Mouse (Mus musculus) kidney, postnatal 0 days (tissue): ENCODE data around the gene Gm2696. TPM values are rescaled to one million over a fixed set of nuclear protein-coding genes. Genes with fewer than 3 reads are reported as not detected.

ENCODE experiments used
- ATAC-seq: fragments of 200-750 bp; cut with Nextera tagmentation; replicated peaks from 2 replicates; pipeline ENCODE4 v1.8.0; 2017; ENCODE audit warnings: low read depth, moderate number of reproducible peaks, moderate TSS enrichment, moderate library complexity; ENCODE audit not compliant: low FRiP score
- DNase-seq: peaks from one replicate; pipeline ENCODE4 v3.0.0-alpha.2; 2016; ENCODE audit warnings: low spot score
- H3K27ac ChIP-seq: fragments of 300-500 bp; sonication (generic); 2 replicates; pipeline ENCODE4 v1.5.1; 2014; ENCODE audit warnings: mild to moderate bottlenecking
- H3K27me3 ChIP-seq: fragments of 300-500 bp; sonication (generic); 2 replicates; pipeline ENCODE4 v1.6.1; 2014; ENCODE audit warnings: low read length, mixed read lengths; ENCODE audit not compliant: insufficient read depth
- H3K36me3 ChIP-seq: fragments of 300-500 bp; sonication (generic); 2 replicates; pipeline ENCODE4 v1.6.1; 2014; ENCODE audit warnings: low read length, mixed read lengths; ENCODE audit not compliant: insufficient read depth
- H3K4me1 ChIP-seq: fragments of 300-500 bp; sonication (generic); replicated peaks from 2 replicates; pipeline ENCODE4 v1.6.1; 2014; ENCODE audit warnings: antibody characterized with exemption, low read length, mixed read lengths; ENCODE audit not compliant: insufficient read depth
- H3K4me2 ChIP-seq: fragments of 300-500 bp; sonication (generic); 2 replicates; pipeline ENCODE4 v1.6.1; 2014; ENCODE audit warnings: mild to moderate bottlenecking, low read length, moderate library complexity, mixed read lengths
- H3K4me3 ChIP-seq: fragments of 300-500 bp; sonication (generic); replicated peaks from 2 replicates; pipeline ENCODE4 v1.5.1; 2014; ENCODE audit warnings: low read depth, low read length
- H3K9ac ChIP-seq: fragments of 300-500 bp; sonication (generic); 2 replicates; pipeline ENCODE4 v1.6.1; 2014; ENCODE audit warnings: low read depth, low read length
- H3K9me3 ChIP-seq: fragments of 300-500 bp; sonication (generic); replicated peaks from 2 replicates; pipeline ENCODE4 v1.6.1; 2016; ENCODE audit warnings: low read length, inconsistent platforms, mixed read lengths
- CTCF ChIP-seq: IDR thresholded peaks from 2 replicates; pipeline ENCODE4 v1.5.1; 2016; ENCODE audit warnings: antibody characterized with exemption, low read depth, mild to moderate bottlenecking, moderate library complexity
- WGBS: fragments of 180-500 bp; shearing (Covaris S2); extraction: QIAGEN DNeasy Blood & Tissue Kit; methylation state at CpG from one replicate; pipeline ENCODE4 v1.1.7; 2014; 5-methylcytosine and 5-hydroxymethylcytosine counted together
- polyA plus RNA-seq: library from polyadenylated mRNA; unstranded; fragments of >200 nt; fragmentation: Nextera tagmentation; extraction: Ambion mirVana; gene quantifications from 2 replicates; pipeline ENCODE4 v1.2.1, GENCODE M21; 2015

Gene Gm2696
- polyA plus RNA-seq, 1 experiment from 2014 or later: not detected

- H3K9me3 ChIP-seq: no peaks in the 10 kb centered on the region
These were observed 50.3 kb downstream of the Gm2696 start for GRCm38 (mm10) chr10:77864762-77865143.

GRCm38 (mm10) chr10:77867546-77867945, 53.1 kb downstream of the Gm2696 start:
- Histone ChIP-seq H3K9me3 (no peaks in the 10 kb centered on the region), H3K27me3 (no peaks in the 10 kb centered on the region), H3K4me1 (no peaks in the 10 kb centered on the region), H3K4me3 (no peak overlapping the region), H3K36me3 (no peaks in the 10 kb centered on the region), H3K27ac (no peak overlapping the region), H3K9ac (no peak overlapping the region), H3K4me2 (no peak overlapping the region)
- no peak for ATAC-seq
- no peak for TF ChIP-seq CTCF
- peak; percentile 23 for DNase-seq
- WGBS: 6% methylated on average over 1 of the region's 1 CpGs

More at GRCm38 (mm10) chr10:77864762-77865143, 50.3 kb downstream of the Gm2696 start:
- TF ChIP-seq CTCF: no peak
- 0 out of 2 replicates have a peak overlapping the region, but pooled peaks have one; percentile 27 for H3K9ac ChIP-seq
- ATAC-seq (no peak), DNase-seq (no peak)
- H3K4me3 ChIP-seq: no peak overlapping the region
- 37% methylated on average over 11 of the region's 11 CpGs for WGBS
- no peaks in the 10 kb centered on the region for H3K27me3 ChIP-seq
- no peak overlapping the region for H3K27ac ChIP-seq
- H3K36me3 ChIP-seq: no peaks in the 10 kb centered on the region
- no peaks in the 10 kb centered on the region for H3K4me1 ChIP-seq
- peak overlapping the region; percentile 45 for H3K4me2 ChIP-seq

GRCm38 (mm10) chr10:77869651-77870050, 55.2 kb downstream of the Gm2696 start:
- Histone ChIP-seq H3K27ac (no peak overlapping the region), H3K4me2 (no peak overlapping the region), H3K36me3 (no peaks in the 10 kb centered on the region), H3K27me3 (no peaks in the 10 kb centered on the region), H3K4me3 (no peak overlapping the region), H3K4me1 (no peaks in the 10 kb centered on the region), H3K9me3 (no peaks in the 10 kb centered on the region), H3K9ac (no peak overlapping the region)
- TF ChIP-seq CTCF: no peak
- ATAC-seq: no peak
- DNase-seq: no peak
- 87% methylated on average over 7 of the region's 7 CpGs for WGBS

- Histone ChIP-seq H3K9ac (no peak overlapping the region), H3K27ac (no peak overlapping the region), H3K36me3 (no peaks in the 10 kb centered on the region), H3K27me3 (no peaks in the 10 kb centered on the region), H3K9me3 (no peaks in the 10 kb centered on the region), H3K4me2 (no peak overlapping the region), H3K4me1 (no peaks in the 10 kb centered on the region), H3K4me3 (no peak overlapping the region)
- ATAC-seq (no peak), DNase-seq (no peak)
- peak; percentile 55 for TF ChIP-seq CTCF
- WGBS: 62% methylated on average over 6 of the region's 6 CpGs
These were observed 64.5 kb downstream of the Gm2696 start for GRCm38 (mm10) chr10:77878985-77879384.

GRCm38 (mm10) chr10:77880305-77880704, 65.8 kb downstream of the Gm2696 start:
- H3K9ac ChIP-seq: no peak overlapping the region
- DNase-seq: no peak
- H3K36me3 ChIP-seq: no peaks in the 10 kb centered on the region
- no peaks in the 10 kb centered on the region for H3K27me3 ChIP-seq
- TF ChIP-seq CTCF: no peak
- WGBS: 76% methylated on average over 3 of the region's 3 CpGs
- no peaks in the 10 kb centered on the region for H3K4me1 ChIP-seq
- no peak overlapping the region for H3K4me2 ChIP-seq
- H3K9me3 ChIP-seq: no peaks in the 10 kb centered on the region
- no peak for ATAC-seq
- H3K4me3 ChIP-seq: no peak overlapping the region
- no peak overlapping the region for H3K27ac ChIP-seq

- no peak overlapping the region for H3K27ac ChIP-seq
- ATAC-seq (no peak), DNase-seq (no peak)
- 87% methylated on average over 5 of the region's 5 CpGs for WGBS
- H3K4me1 ChIP-seq: no peaks in the 10 kb centered on the region
- TF ChIP-seq CTCF: 0 out of 2 replicates have a peak, but pooled peaks have one; percentile 18
- no peak overlapping the region for H3K9ac ChIP-seq
- H3K27me3 ChIP-seq: no peaks in the 10 kb centered on the region
- no peaks in the 10 kb centered on the region for H3K36me3 ChIP-seq
- no peaks in the 10 kb centered on the region for H3K9me3 ChIP-seq
- no peak overlapping the region for H3K4me2 ChIP-seq
- no peak overlapping the region for H3K4me3 ChIP-seq
These were observed 68.1 kb downstream of the Gm2696 start for GRCm38 (mm10) chr10:77882553-77882952.

Other genes starting within 250 kb of the Gm2696 start
- 210 and 216 TPM in 2 replicates for gene Pttg1ip, start 233.0 kb upstream of the Gm2696 start, polyA plus RNA-seq
- 313 and 335 TPM in 2 replicates for gene Sumo3, start 208.6 kb upstream of the Gm2696 start, polyA plus RNA-seq
- 13.1 and 15.2 TPM in 2 replicates for gene Gm49325, start 208.5 kb upstream of the Gm2696 start, polyA plus RNA-seq
- gene Ube2g2, start 192.4 kb upstream of the Gm2696 start, polyA plus RNA-seq: 51.4 and 53.5 TPM in 2 replicates
- 0.41 and 0.43 TPM in 2 replicates for gene Tspear, start 128.1 kb upstream of the Gm2696 start, polyA plus RNA-seq
- gene Gm19402, start 123.9 kb upstream of the Gm2696 start, polyA plus RNA-seq: not detected in 2 replicates
- not detected in 2 replicates for gene Gm9508, start 117.4 kb upstream of the Gm2696 start, polyA plus RNA-seq
- not detected in 2 replicates for gene Gm10272, start 108.1 kb upstream of the Gm2696 start, polyA plus RNA-seq
- not detected in 2 replicates for gene Gm10024, start 103.2 kb upstream of the Gm2696 start, polyA plus RNA-seq
- gene Gm10142, start 98.9 kb upstream of the Gm2696 start, polyA plus RNA-seq: not detected in 2 replicates
- not detected in 2 replicates for gene Krtap12-1, start 94.1 kb upstream of the Gm2696 start, polyA plus RNA-seq
- gene Gm10100, start 88.2 kb upstream of the Gm2696 start, polyA plus RNA-seq: not detected in 2 replicates
- gene Gm18596, start 72.0 kb upstream of the Gm2696 start, polyA plus RNA-seq: not detected in 2 replicates
- gene Gm9736, start 63.3 kb upstream of the Gm2696 start, polyA plus RNA-seq: not detected in 2 replicates
- not detected in 2 replicates for gene Gm3233, start 55.0 kb upstream of the Gm2696 start, polyA plus RNA-seq
- gene Gm3238, start 43.4 kb upstream of the Gm2696 start, polyA plus RNA-seq: not detected in 2 replicates
- not detected in 2 replicates for gene Gm7138, start 37.7 kb upstream of the Gm2696 start, polyA plus RNA-seq
- gene Gm3250, start 32.1 kb upstream of the Gm2696 start, polyA plus RNA-seq: not detected in 2 replicates
- not detected in 2 replicates for gene Gm7137, start 26.5 kb upstream of the Gm2696 start, polyA plus RNA-seq
- gene Gm9639, start 19.6 kb upstream of the Gm2696 start, polyA plus RNA-seq: not detected in 2 replicates
- gene Gm19668, start 15.5 kb upstream of the Gm2696 start, polyA plus RNA-seq: not detected in 2 replicates
- not detected in 2 replicates for gene Gm9507, start 2.8 kb upstream of the Gm2696 start, polyA plus RNA-seq
- not detected in 2 replicates for gene Krtap10-4, start 12.4 kb downstream of the Gm2696 start, polyA plus RNA-seq
- not detected in 2 replicates for gene Krtap10-10, start 21.3 kb downstream of the Gm2696 start, polyA plus RNA-seq
- not detected in 2 replicates for gene Gm36176, start 32.1 kb downstream of the Gm2696 start, polyA plus RNA-seq
- not detected in 2 replicates for gene Gm10318, start 38.2 kb downstream of the Gm2696 start, polyA plus RNA-seq
- gene Gm3285, start 47.3 kb downstream of the Gm2696 start, polyA plus RNA-seq: not detected in 2 replicates
- gene Lrrc3, start 87.9 kb downstream of the Gm2696 start, polyA plus RNA-seq: 2.9 and 3.0 TPM in 2 replicates
- 0.20 and 0.40 TPM in 2 replicates for gene Trpm2, start 155.9 kb downstream of the Gm2696 start, polyA plus RNA-seq
- 29.8 and 32.0 TPM in 2 replicates for gene 1810043G02Rik, start 163.8 kb downstream of the Gm2696 start, polyA plus RNA-seq
- 78.8 and 86.6 TPM in 2 replicates for gene Pfkl, start 195.4 kb downstream of the Gm2696 start, polyA plus RNA-seq
- gene Dnmt3l, start 227.3 kb downstream of the Gm2696 start, polyA plus RNA-seq: 0.48 and 0.62 TPM in 2 replicates
- gene Aire, start 228.9 kb downstream of the Gm2696 start, polyA plus RNA-seq: 0.34 and 0.40 TPM in 2 replicates